Mouse (Mus musculus) megakaryocyte, embryonic 14.5 days (primary cell): ENCODE measurements around the gene Commd1.

ENCODE experiments used
- FLI1 ChIP-seq: IDR thresholded peaks from 2 replicates; pipeline ENCODE4 v1.6.1; 2012; ENCODE audit warnings: low read length, inconsistent platforms, mixed read lengths
- GATA1 ChIP-seq: IDR thresholded peaks from 3 replicates; pipeline ENCODE4 v1.6.1; 2012; ENCODE audit warnings: mixed read lengths, low read length, inconsistent platforms, borderline replicate concordance

DNA sequence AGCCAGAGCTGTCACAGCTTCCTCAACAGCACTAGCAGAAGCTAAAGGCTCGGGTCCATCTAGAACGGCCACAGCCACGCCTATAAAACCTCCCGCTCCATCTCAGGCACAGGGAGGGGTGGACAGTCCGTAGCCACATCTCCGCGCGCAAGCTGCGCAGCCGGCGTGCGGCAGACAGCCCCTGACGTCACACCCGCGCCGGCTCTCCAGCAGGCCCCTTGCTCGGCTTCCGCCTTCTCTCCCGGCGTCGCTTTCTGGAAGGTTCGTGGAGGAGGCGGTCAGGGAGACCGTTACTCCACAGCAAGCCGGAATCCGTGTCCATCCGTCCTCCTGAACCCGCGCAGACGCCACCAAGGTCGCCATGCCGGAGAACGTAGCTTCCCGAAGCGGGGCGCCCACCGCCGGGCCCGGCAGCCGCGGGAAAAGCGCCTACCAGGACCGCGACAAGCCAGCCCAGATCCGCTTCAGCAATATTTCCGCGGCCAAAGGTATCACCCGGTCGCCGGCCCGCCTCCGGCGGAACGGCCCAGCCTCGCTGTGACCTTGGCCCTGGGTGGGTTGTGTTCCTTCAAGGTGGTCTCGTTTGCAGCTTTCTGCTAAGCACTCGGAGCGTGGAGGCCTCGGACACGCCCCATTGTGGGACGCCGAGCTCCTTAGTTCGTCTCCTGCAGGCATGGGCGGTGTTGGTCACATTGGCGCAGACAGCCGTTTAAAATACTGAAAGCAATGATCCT is 8.4 kb upstream of the Commd1 start, which contains the start of gene Cct4:
- TF ChIP-seq FLI1: 0 out of 2 replicates have a peak, but pooled peaks have one; percentile 29
- TF ChIP-seq GATA1: no peak
